Comparison of ENCODE assay signal across 18 mouse cellular contexts in the genomic region with DNA sequence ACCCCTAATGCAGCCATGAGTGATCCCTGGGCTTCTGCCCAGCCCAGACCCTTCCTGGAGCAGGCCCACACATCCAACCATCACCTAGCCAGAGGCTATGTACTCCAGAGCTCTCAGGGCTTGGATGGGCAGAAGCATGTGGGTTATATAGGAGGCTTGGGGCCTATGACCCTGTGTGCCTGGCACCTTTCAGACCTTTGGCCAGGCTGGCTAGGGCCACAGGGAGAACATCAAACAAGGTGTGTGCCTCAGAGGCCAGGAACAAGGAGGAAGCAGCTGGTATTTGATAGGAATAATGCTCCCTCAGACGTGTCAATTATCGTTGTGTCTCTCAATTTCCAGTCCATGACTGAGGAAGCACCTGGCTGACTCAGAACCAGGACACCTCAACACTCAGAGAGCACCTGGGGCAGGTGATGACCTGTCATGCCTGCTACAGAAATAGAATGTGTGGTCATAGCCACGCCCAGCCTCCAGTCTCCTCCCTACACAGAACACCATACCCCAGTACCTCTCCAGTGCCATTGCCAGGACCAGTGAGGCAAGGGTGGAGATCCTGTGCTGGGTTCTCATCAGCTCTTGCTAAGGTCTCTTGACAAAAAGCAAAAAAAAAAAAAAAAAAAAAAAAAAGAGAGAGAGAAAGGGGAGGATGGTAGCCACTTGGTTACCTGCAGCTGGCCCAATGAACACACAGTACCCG. TPM values are rescaled to one million over a fixed set of nuclear protein-coding genes. Genes with fewer than 3 reads are reported as not detected.
DNase-seq lines count a peak whose midpoint lies in the region; ATAC-seq and TF ChIP-seq lines count a peak whose summit lies in the region.
"Had no signal": no experiment of that assay in that cellular context is flagged by ENCODE, and none has a peak within 500 bp of the region (broad histone marks: within the 10 kb centered on the region; RNA-seq: fewer than 3 reads in every experiment).

No protein-coding gene starts in this region.

- no peak for TF ChIP-seq CTCF in kidney, postnatal 0 days (IDR thresholded peaks at IDR 0.05; ENCODE audit: low read depth)

- peak overlapping the region; percentile 24 for H3K4me3 ChIP-seq in kidney, postnatal 0 days (replicated peaks; ENCODE audit: low read depth, low read length)
- no peak overlapping the region for H3K4me3 ChIP-seq in embryonic facial prominence, embryonic 10.5 days
- H3K4me3 ChIP-seq in intestine, embryonic 16.5 days (ENCODE audit: low read length): no peak overlapping the region
- peak overlapping the region; percentile 48 for H3K4me3 ChIP-seq in liver, embryonic 13.5 days (replicated peaks)
- no peak overlapping the region for H3K4me3 ChIP-seq in forebrain, embryonic 16.5 days (replicated peaks; ENCODE audit: low read length)
- H3K4me3 ChIP-seq in midbrain, embryonic 16.5 days (ENCODE audit: low read depth, low read length): no peak overlapping the region
- H3K4me3 ChIP-seq: forebrain, embryonic 15.5 days; myocyte had no signal

- peak overlapping the region; percentile 54 for H3K4me2 ChIP-seq in kidney, postnatal 0 days (ENCODE audit: low read length)
- H3K4me2 ChIP-seq in intestine, embryonic 16.5 days (ENCODE audit: low read depth, low read length): no peak overlapping the region
- peak overlapping the region; percentile 54 for H3K4me2 ChIP-seq in liver, embryonic 13.5 days
- H3K4me2 ChIP-seq in forebrain, embryonic 16.5 days (ENCODE audit: low read length): no peak overlapping the region
- no peak overlapping the region for H3K4me2 ChIP-seq in midbrain, embryonic 16.5 days (ENCODE audit: low read length)
- H3K4me2 ChIP-seq: forebrain, embryonic 15.5 days; hindbrain, embryonic 14.5 days; midbrain, embryonic 11.5 days had no signal

- no peak for DNase-seq in kidney, postnatal 0 days (ENCODE audit: low spot score)
- no peak for DNase-seq in kidney, adult 11 months
- DNase-seq in embryonic facial prominence, embryonic 10.5 days (ENCODE audit: low spot score): no peak
- no peak for DNase-seq in liver, embryonic 13.5 days
- DNase-seq in c-Kit-positive CD71-positive TER-119-positive erythroid progenitor cells, embryonic 14.5 days (ENCODE audit: low spot score): no peak
- DNase-seq: adrenal gland, adult 2 months; cerebellum, adult 18-20 months; gastrocnemius, postnatal 10 days; heart, postnatal 14 days; lung, adult 18-20 months; thymus, postnatal 4 days had no signal

- no peaks in the 10 kb centered on the region for H3K36me3 ChIP-seq in kidney, postnatal 0 days (ENCODE audit: insufficient read depth, low read length)
- H3K36me3 ChIP-seq in embryonic facial prominence, embryonic 10.5 days (replicated peaks): peaks cover 29% of the 10 kb centered on the region
- no peaks in the 10 kb centered on the region for H3K36me3 ChIP-seq in intestine, embryonic 16.5 days (ENCODE audit: control insufficient read depth, insufficient read depth, low read length)
- 0 out of 2 replicates have a peak, but pooled peaks cover 3% of the 10 kb centered on the region for H3K36me3 ChIP-seq in liver, embryonic 13.5 days
- H3K36me3 ChIP-seq in forebrain, embryonic 16.5 days (ENCODE audit: control insufficient read depth, insufficient read depth): no peaks in the 10 kb centered on the region
- H3K36me3 ChIP-seq in midbrain, embryonic 16.5 days (ENCODE audit: control insufficient read depth, insufficient read depth, low read length): no peaks in the 10 kb centered on the region
- H3K36me3 ChIP-seq: forebrain, embryonic 15.5 days had no signal

- peak overlapping the region; percentile 81 for H3K27ac ChIP-seq in kidney, postnatal 0 days
- H3K27ac ChIP-seq in embryonic facial prominence, embryonic 10.5 days (replicated peaks): peak overlapping the region; percentile 40; the same call in 1 of the 2 replicates
- H3K27ac ChIP-seq in intestine, embryonic 16.5 days (ENCODE audit: low read length): no peak overlapping the region
- H3K27ac ChIP-seq in liver, embryonic 13.5 days: no peak overlapping the region
- no peak overlapping the region for H3K27ac ChIP-seq in forebrain, embryonic 16.5 days (ENCODE audit: low read length)
- no peak overlapping the region for H3K27ac ChIP-seq in midbrain, embryonic 16.5 days (ENCODE audit: low read length)
- H3K27ac ChIP-seq: forebrain, embryonic 15.5 days; hindbrain, embryonic 14.5 days had no signal

- peak overlapping the region; percentile 46 for H3K9ac ChIP-seq in kidney, postnatal 0 days (ENCODE audit: low read depth, low read length)
- H3K9ac ChIP-seq in intestine, embryonic 16.5 days (ENCODE audit: low read depth, low read length): 0 out of 2 replicates have a peak overlapping the region, but pooled peaks have one; percentile 33
- peak overlapping the region; percentile 61 for H3K9ac ChIP-seq in liver, embryonic 13.5 days
- no peak overlapping the region for H3K9ac ChIP-seq in forebrain, embryonic 16.5 days (replicated peaks; ENCODE audit: low read depth, low read length)
- H3K9ac ChIP-seq in midbrain, embryonic 16.5 days (ENCODE audit: low read depth, low read length): no peak overlapping the region
- H3K9ac ChIP-seq: forebrain, embryonic 15.5 days; hindbrain, embryonic 14.5 days had no signal

- no peaks in the 10 kb centered on the region for H3K9me3 ChIP-seq in kidney, postnatal 0 days (replicated peaks; ENCODE audit: low read length)
- no peaks in the 10 kb centered on the region for H3K9me3 ChIP-seq in embryonic facial prominence, embryonic 10.5 days
- H3K9me3 ChIP-seq in intestine, embryonic 16.5 days (ENCODE audit: control insufficient read depth, low read length): no peaks in the 10 kb centered on the region
- no peaks in the 10 kb centered on the region for H3K9me3 ChIP-seq in liver, embryonic 13.5 days (replicated peaks)
- no peaks in the 10 kb centered on the region for H3K9me3 ChIP-seq in forebrain, embryonic 16.5 days (ENCODE audit: control insufficient read depth, low read length)
- no peaks in the 10 kb centered on the region for H3K9me3 ChIP-seq in midbrain, embryonic 16.5 days (replicated peaks; ENCODE audit: control insufficient read depth, low read length, poor library complexity, severe bottlenecking)
- H3K9me3 ChIP-seq: forebrain, embryonic 15.5 days had no signal

- H3K4me1 ChIP-seq in kidney, postnatal 0 days (replicated peaks; ENCODE audit: insufficient read depth, low read length): peaks cover 43% of the 10 kb centered on the region
- peaks cover 57% of the 10 kb centered on the region for H3K4me1 ChIP-seq in embryonic facial prominence, embryonic 10.5 days
- H3K4me1 ChIP-seq in intestine, embryonic 16.5 days (ENCODE audit: control insufficient read depth, insufficient read depth, low read length): peaks cover 30% of the 10 kb centered on the region
- peaks cover 37% of the 10 kb centered on the region for H3K4me1 ChIP-seq in liver, embryonic 13.5 days (replicated peaks)
- 0 out of 2 replicates have a peak, but pooled peaks cover 5% of the 10 kb centered on the region for H3K4me1 ChIP-seq in forebrain, embryonic 16.5 days (replicated peaks; ENCODE audit: control insufficient read depth, insufficient read depth, low read length)
- H3K4me1 ChIP-seq in midbrain, embryonic 16.5 days (ENCODE audit: control insufficient read depth, insufficient read depth, low read length): no peaks in the 10 kb centered on the region

- ATAC-seq in kidney, postnatal 0 days (replicated peaks; ENCODE audit: low FRiP score, low read depth): peak; percentile 26; the same call in 1 of the 2 replicates
- ATAC-seq in intestine, embryonic 16.5 days: peak; percentile 47; the same call in 1 of the 2 replicates
- no peak for ATAC-seq in liver, embryonic 13.5 days (ENCODE audit: low read depth)
- ATAC-seq in forebrain, embryonic 16.5 days: no peak
- no peak for ATAC-seq in midbrain, embryonic 16.5 days
- ATAC-seq: forebrain, embryonic 15.5 days had no signal

- no peaks in the 10 kb centered on the region for H3K27me3 ChIP-seq in kidney, postnatal 0 days (ENCODE audit: insufficient read depth, low read length)
- H3K27me3 ChIP-seq in embryonic facial prominence, embryonic 10.5 days (replicated peaks; ENCODE audit: low read depth, poor library complexity, severe bottlenecking): no peaks in the 10 kb centered on the region
- no peaks in the 10 kb centered on the region for H3K27me3 ChIP-seq in intestine, embryonic 16.5 days (replicated peaks; ENCODE audit: control insufficient read depth, insufficient read depth, low read length)
- no peaks in the 10 kb centered on the region for H3K27me3 ChIP-seq in liver, embryonic 13.5 days
- H3K27me3 ChIP-seq in forebrain, embryonic 16.5 days (replicated peaks; ENCODE audit: control insufficient read depth, insufficient read depth, low read length): no peaks in the 10 kb centered on the region
- H3K27me3 ChIP-seq in midbrain, embryonic 16.5 days (ENCODE audit: control insufficient read depth, insufficient read depth, low read depth, low read length): no peaks in the 10 kb centered on the region
- H3K27me3 ChIP-seq: forebrain, embryonic 15.5 days had no signal

- 69% methylated on average over 4 of the region's 4 CpGs for WGBS in kidney, postnatal 0 days
- 82% methylated on average over 4 of the region's 4 CpGs for WGBS in embryonic facial prominence, embryonic 10.5 days
- WGBS in intestine, embryonic 16.5 days: 72% methylated on average over 4 of the region's 4 CpGs
- 64% methylated on average over 4 of the region's 4 CpGs for WGBS in liver, embryonic 13.5 days (ENCODE audit: insufficient replicate concordance)
- 94% methylated on average over 4 of the region's 4 CpGs for WGBS in forebrain, embryonic 16.5 days
- WGBS in midbrain, embryonic 16.5 days: 97% methylated on average over 4 of the region's 4 CpGs

RNA-seq across cellular contexts. Expression of a gene that starts 54.6 kb away (rescaled TPM):
- polyA plus RNA-seq in kidney, postnatal 0 days (2015; fragmentation: Nextera tagmentation; extraction: Ambion mirVana): 178 and 197 TPM in 2 replicates
- 184 and 201 TPM in 2 replicates for polyA plus RNA-seq in embryonic facial prominence, embryonic 10.5 days (2016; fragmentation: Nextera tagmentation; extraction: Ambion mirVana)
- polyA plus RNA-seq in intestine, embryonic 16.5 days (2015; fragmentation: Nextera tagmentation; extraction: Ambion mirVana): 48.6 and 54.3 TPM in 2 replicates
- polyA plus RNA-seq in liver, embryonic 13.5 days (2015; fragmentation: Nextera tagmentation; extraction: Ambion mirVana): 29.7 and 36.3 TPM in 2 replicates
- polyA plus RNA-seq in forebrain, embryonic 16.5 days (2015; fragmentation: Nextera tagmentation; extraction: Ambion mirVana): 21.7 and 26.2 TPM in 2 replicates
- polyA plus RNA-seq in midbrain, embryonic 16.5 days (2015; fragmentation: Nextera tagmentation; extraction: Ambion mirVana): 20.4 and 25.3 TPM in 2 replicates

Comparison
In these comparisons a context has a peak if more than half of its experiments do, and no peak if none do; other contexts are left out.
1. ATAC-seq: peak in kidney, postnatal 0 days (single experiment) and intestine, embryonic 16.5 days (single experiment); none in liver, embryonic 13.5 days (single experiment), forebrain, embryonic 16.5 days (single experiment) and midbrain, embryonic 16.5 days (single experiment).
2. H3K27ac ChIP-seq: peak in kidney, postnatal 0 days (single experiment) and embryonic facial prominence, embryonic 10.5 days (single experiment); none in intestine, embryonic 16.5 days (single experiment), liver, embryonic 13.5 days (single experiment), forebrain, embryonic 16.5 days (single experiment) and midbrain, embryonic 16.5 days (single experiment).
3. H3K4me2 ChIP-seq: peak in kidney, postnatal 0 days (single experiment) and liver, embryonic 13.5 days (single experiment); none in intestine, embryonic 16.5 days (single experiment), forebrain, embryonic 16.5 days (single experiment) and midbrain, embryonic 16.5 days (single experiment).
4. H3K4me3 ChIP-seq: peak in kidney, postnatal 0 days (single experiment) and liver, embryonic 13.5 days (single experiment); none in embryonic facial prominence, embryonic 10.5 days (single experiment), intestine, embryonic 16.5 days (single experiment), forebrain, embryonic 16.5 days (single experiment) and midbrain, embryonic 16.5 days (single experiment).
5. H3K9ac ChIP-seq: peak in kidney, postnatal 0 days (single experiment), intestine, embryonic 16.5 days (single experiment) and liver, embryonic 13.5 days (single experiment); none in forebrain, embryonic 16.5 days (single experiment) and midbrain, embryonic 16.5 days (single experiment).